Mouse (Mus musculus) olfactory bulb, adult 2 months (tissue): ENCODE measurements at regions not wholly inside any gene's neighbourhood (a gene's known extent, or its start where the extent isn't known, plus 50 kb on each side); places are given as distances from the start of the nearest gene placed in this dataset.

ENCODE experiments used
- CTCF ChIP-seq: fragments of 200-500 bp; IDR thresholded peaks from 2 replicates; pipeline ENCODE4 v1.5.1; 2012; ENCODE audit warnings: low read depth, mild to moderate bottlenecking, low read length, moderate library complexity; ENCODE audit not compliant: insufficient read depth
- POLR2A ChIP-seq: fragments of 200-500 bp; IDR thresholded peaks from 2 replicates; pipeline ENCODE4 v1.6.1; 2012; ENCODE audit warnings: mild to moderate bottlenecking, low read depth, low read length, moderate library complexity; ENCODE audit not compliant: insufficient read depth

GRCm38 (mm10) chr13:5059859-5060258 lies 450.9 kb upstream of the Akr1e1 start:
- TF ChIP-seq CTCF (no peak), POLR2A (no peak)
